Mouse (Mus musculus) testis, adult 2 months (tissue): ENCODE measurements around the gene Srsf11.

Source experiments
- CTCF ChIP-seq: fragments of 200-500 bp; IDR thresholded peaks from 2 replicates; pipeline ENCODE4 v1.5.1; 2012; ENCODE audit warnings: low read depth, mild to moderate bottlenecking, inconsistent platforms, low read length, moderate library complexity; ENCODE audit not compliant: control insufficient read depth, insufficient read depth, insufficient replicate concordance
- POLR2A ChIP-seq: fragments of 200-500 bp; IDR thresholded peaks from 2 replicates; pipeline ENCODE4 v1.6.1; 2012; ENCODE audit warnings: low read depth, mild to moderate bottlenecking, inconsistent platforms, low read length, moderate library complexity; ENCODE audit not compliant: control insufficient read depth

DNA sequence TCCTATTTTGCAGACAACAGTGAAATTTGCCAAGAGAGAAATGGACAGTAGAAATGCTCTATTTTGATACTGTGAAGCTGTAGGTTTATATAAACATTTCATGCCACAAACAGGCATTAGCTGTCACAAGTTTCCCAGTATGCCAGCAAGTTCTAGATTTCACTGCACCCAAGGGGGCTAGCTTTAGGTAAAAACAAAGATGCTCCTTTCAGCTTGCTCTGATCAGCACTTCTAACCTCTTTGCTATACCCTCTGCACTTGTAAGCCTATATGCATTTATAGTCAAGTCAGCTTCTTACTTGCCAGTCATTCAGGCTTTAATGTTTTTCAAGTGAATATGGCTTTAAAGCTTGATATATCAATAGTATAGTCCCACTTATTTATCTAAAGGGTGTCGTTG, 27.8 kb downstream of the Srsf11 start:
- TF ChIP-seq CTCF (no peak), POLR2A (no peak)
